Comparison of ENCODE assay signal across 7 mouse cellular contexts in the genomic region with DNA sequence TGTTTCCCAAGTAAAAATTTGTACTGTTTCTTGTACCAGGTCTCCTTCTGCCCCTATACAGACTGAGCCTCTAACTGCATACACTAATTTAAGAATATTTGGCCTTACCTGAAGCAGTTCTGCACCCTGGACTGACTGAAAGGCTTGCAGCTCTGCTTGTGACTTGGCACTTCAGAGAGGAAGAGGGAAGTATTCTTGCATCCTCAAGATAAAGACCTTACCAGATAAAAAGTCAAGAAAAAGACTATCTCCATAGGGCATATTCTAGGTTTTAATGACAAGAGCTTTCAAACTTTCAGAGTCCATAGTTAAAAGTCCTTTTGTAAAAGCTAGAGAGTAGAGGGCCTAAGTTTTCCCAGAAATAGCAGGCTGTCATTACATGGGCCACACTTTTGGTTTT. TPM values are rescaled to one million over a fixed set of nuclear protein-coding genes. Genes with fewer than 3 reads are reported as not detected.
DNase-seq lines count a peak whose midpoint lies in the region; ATAC-seq and TF ChIP-seq lines count a peak whose summit lies in the region.

A gene (minus strand): TSS at position 133 of the 400 bp plus-strand sequence.

- peak within 1 kb of the TSS; percentile 100 for H3K4me2 ChIP-seq in forebrain, embryonic 11.5 days (ENCODE audit: low read depth, low read length, severe bottlenecking)
- peak within 1 kb of the TSS; percentile 99 for H3K4me2 ChIP-seq in limb, embryonic 15.5 days
- peak within 1 kb of the TSS; percentile 97 for H3K4me2 ChIP-seq in stomach, postnatal 0 days (replicated peaks; ENCODE audit: low read depth)

- no peaks in the 10 kb centered on the region for H3K9me3 ChIP-seq in forebrain, embryonic 11.5 days (ENCODE audit: control insufficient read depth, low read length)
- no peaks in the 10 kb centered on the region for H3K9me3 ChIP-seq in limb, embryonic 15.5 days
- H3K9me3 ChIP-seq in stomach, postnatal 0 days (ENCODE audit: control insufficient read depth, low read length) = no peaks in the 10 kb centered on the region

- no peak for TF ChIP-seq EP300 in stomach, postnatal 0 days (optimal IDR thresholded peaks at IDR 0.05)

- no peak for ATAC-seq in forebrain, embryonic 11.5 days (replicated peaks; ENCODE audit: low FRiP score)
- ATAC-seq in limb, embryonic 15.5 days (ENCODE audit: insufficient number of reproducible peaks, low FRiP score, low TSS enrichment, low read depth) = no peak
- no peak for ATAC-seq in stomach, postnatal 0 days (ENCODE audit: low FRiP score, low TSS enrichment)

- peaks cover 2% of the 10 kb centered on the region for H3K36me3 ChIP-seq in spleen, adult 2 months (ENCODE audit: control insufficient read depth, insufficient read depth, low read length)
- no peaks in the 10 kb centered on the region for H3K36me3 ChIP-seq in forebrain, embryonic 11.5 days (ENCODE audit: control insufficient read depth, insufficient read depth, low read length)
- no peaks in the 10 kb centered on the region for H3K36me3 ChIP-seq in limb, embryonic 15.5 days
- H3K36me3 ChIP-seq in stomach, postnatal 0 days (ENCODE audit: control insufficient read depth, insufficient read depth, low read length) = no peaks in the 10 kb centered on the region

- H3K4me1 ChIP-seq in spleen, adult 2 months (ENCODE audit: control insufficient read depth, insufficient read depth, insufficient read length) = peaks cover 10% of the 10 kb centered on the region
- H3K4me1 ChIP-seq in forebrain, embryonic 11.5 days (replicated peaks; ENCODE audit: control insufficient read depth, insufficient read depth, low read length) = peaks cover 11% of the 10 kb centered on the region
- H3K4me1 ChIP-seq in limb, embryonic 15.5 days = peaks cover 17% of the 10 kb centered on the region
- H3K4me1 ChIP-seq in stomach, postnatal 0 days (replicated peaks; ENCODE audit: control insufficient read depth, insufficient read depth) = no peaks in the 10 kb centered on the region; the same call in 1 of the 2 replicates

- DNase-seq in spleen, adult 2 months (ENCODE audit: low read depth in 1 of 2, low spot score in 2 of 2) = no peak
- no peak for DNase-seq in spleen, postnatal 10 days (ENCODE audit: low spot score in 2 of 2)
- no peak for DNase-seq in forebrain, embryonic 11.5 days (ENCODE audit: low spot score)
- DNase-seq in stomach, postnatal 0 days (ENCODE audit: low spot score) = no peak
- DNase-seq in layer of hippocampus, postnatal 10 days (ENCODE audit: low spot score in 2 of 2) = no peak
- DNase-seq in cerebellum, adult 9-10 months = no peak

- no peak within 1 kb of the TSS for H3K27ac ChIP-seq in spleen, adult 2 months (ENCODE audit: insufficient read depth, low read length)
- H3K27ac ChIP-seq in forebrain, embryonic 11.5 days (ENCODE audit: low read depth, low read length) = no peak within 1 kb of the TSS
- H3K27ac ChIP-seq in limb, embryonic 15.5 days = no peak within 1 kb of the TSS
- no peak within 1 kb of the TSS for H3K27ac ChIP-seq in stomach, postnatal 0 days (replicated peaks)

- TF ChIP-seq POLR2A in spleen, adult 2 months (IDR thresholded peaks at IDR 0.05; ENCODE audit: low read depth, low read length) = no peak

- H3K27me3 ChIP-seq in spleen, adult 2 months (ENCODE audit: control insufficient read depth, insufficient read depth, low read length) = peaks cover 9% of the 10 kb centered on the region
- peaks cover 44% of the 10 kb centered on the region for H3K27me3 ChIP-seq in forebrain, embryonic 11.5 days (ENCODE audit: control insufficient read depth, insufficient read depth, low read length)
- peaks cover 52% of the 10 kb centered on the region for H3K27me3 ChIP-seq in limb, embryonic 15.5 days
- H3K27me3 ChIP-seq in stomach, postnatal 0 days (ENCODE audit: control insufficient read depth, insufficient read depth, low read length) = peaks cover 3% of the 10 kb centered on the region; the same call in 1 of the 2 replicates

- H3K4me3 ChIP-seq in spleen, adult 2 months (ENCODE audit: extremely low read depth, insufficient read depth, insufficient read length) = peak within 1 kb of the TSS; percentile 60; the same call in 1 of the 2 replicates
- peak within 1 kb of the TSS; percentile 55 for H3K4me3 ChIP-seq in forebrain, embryonic 11.5 days (ENCODE audit: low read depth, low read length)
- peak within 1 kb of the TSS; percentile 59 for H3K4me3 ChIP-seq in limb, embryonic 15.5 days
- peak within 1 kb of the TSS; percentile 56; the same call in 1 of the 2 replicates for H3K4me3 ChIP-seq in stomach, postnatal 0 days (ENCODE audit: low read depth, low read length)

- TF ChIP-seq CTCF in spleen, adult 2 months (IDR thresholded peaks at IDR 0.05; ENCODE audit: extremely low read depth, insufficient read depth, insufficient read length, insufficient replicate concordance) = no peak
- TF ChIP-seq CTCF in stomach, postnatal 0 days (IDR thresholded peaks at IDR 0.05; ENCODE audit: low read depth) = no peak

- peak within 1 kb of the TSS; percentile 29 for H3K9ac ChIP-seq in forebrain, embryonic 11.5 days (ENCODE audit: low read length)
- H3K9ac ChIP-seq in limb, embryonic 15.5 days = no peak within 1 kb of the TSS
- H3K9ac ChIP-seq in stomach, postnatal 0 days (ENCODE audit: low read length) = no peak within 1 kb of the TSS

RNA-seq across cellular contexts. Expression of the gene that starts here (rescaled TPM):
- polyA plus RNA-seq in spleen, adult 2 months (2012; rRNA removed) = 26.7 and 36.5 TPM in 2 replicates
- polyA plus RNA-seq in forebrain, embryonic 11.5 days (2014; fragmentation: Nextera tagmentation; extraction: Ambion mirVana) = 1.7 and 2.0 TPM in 2 replicates
- 0.48 and 0.55 TPM in 2 replicates for polyA plus RNA-seq in limb, embryonic 15.5 days (2015; fragmentation: Nextera tagmentation; extraction: Ambion mirVana)
- polyA plus RNA-seq in stomach, postnatal 0 days (2015; fragmentation: Nextera tagmentation; extraction: Ambion mirVana) = 0.11 and 0.39 TPM in 2 replicates
- 1 to 10 TPM; 1.7 to 2.1 TPM for total RNA-seq in layer of hippocampus, postnatal 10 days (2021)
